Mouse (Mus musculus) hindbrain, embryonic 16.5 days (tissue): ENCODE measurements around the gene Nsg1. TPM values are rescaled to one million over a fixed set of nuclear protein-coding genes. Genes with fewer than 3 reads are reported as not detected.
A peak's percentile ranks its signal among the peaks of the same experiment; 100 is the strongest.

Source experiments
- ATAC-seq: fragments of 200-750 bp; cut with Nextera tagmentation; 2 replicates; pipeline ENCODE4 v1.8.0; 2017; ENCODE audit warnings: moderate TSS enrichment, moderate library complexity
- H3K27ac ChIP-seq: fragments of 300-500 bp; sonication (generic); 2 replicates; pipeline ENCODE4 v1.5.1; 2014; ENCODE audit warnings: low read depth, mild to moderate bottlenecking, control low read depth, low read length, moderate library complexity
- H3K27me3 ChIP-seq: fragments of 300-500 bp; sonication (generic); replicated peaks from 2 replicates; pipeline ENCODE4 v1.6.1; 2014; ENCODE audit warnings: low read length; ENCODE audit not compliant: control insufficient read depth, insufficient read depth
- H3K36me3 ChIP-seq: fragments of 300-500 bp; sonication (generic); 2 replicates; pipeline ENCODE4 v1.6.1; 2014; ENCODE audit warnings: mild to moderate bottlenecking, low read length, moderate library complexity, mixed read lengths; ENCODE audit not compliant: control insufficient read depth, insufficient read depth
- H3K4me1 ChIP-seq: fragments of 300-500 bp; sonication (generic); 2 replicates; pipeline ENCODE4 v1.6.1; 2014; ENCODE audit warnings: low read depth, low read length; ENCODE audit not compliant: control insufficient read depth, insufficient read depth
- H3K4me2 ChIP-seq: fragments of 300-500 bp; sonication (generic); 2 replicates; pipeline ENCODE4 v1.6.1; 2014; ENCODE audit warnings: mild to moderate bottlenecking, low read length, control low read depth, moderate library complexity
- H3K4me3 ChIP-seq: fragments of 300-500 bp; sonication (generic); 2 replicates; pipeline ENCODE4 v1.5.1; 2014; ENCODE audit warnings: mild to moderate bottlenecking, low read length, control low read depth, moderate library complexity
- H3K9ac ChIP-seq: fragments of 300-500 bp; sonication (generic); 2 replicates; pipeline ENCODE4 v1.6.1; 2014; ENCODE audit warnings: low read depth, mild to moderate bottlenecking, control low read depth, low read length, moderate library complexity
- H3K9me3 ChIP-seq: fragments of 300-500 bp; sonication (generic); 2 replicates; pipeline ENCODE4 v1.6.1; 2014; ENCODE audit warnings: mild to moderate bottlenecking, low read length, moderate library complexity; ENCODE audit not compliant: control insufficient read depth
- WGBS: fragments of 180-500 bp; shearing (Covaris S2); extraction: QIAGEN DNeasy Blood & Tissue Kit; methylation state at CpG from one replicate; pipeline ENCODE4 v1.1.7; 2014; 5-methylcytosine and 5-hydroxymethylcytosine counted together
- polyA plus RNA-seq: library from polyadenylated mRNA; unstranded; fragments of >200 nt; fragmentation: Nextera tagmentation; extraction: Ambion mirVana; gene quantifications from 2 replicates; pipeline ENCODE4 v1.2.1, GENCODE M21; 2015

Gene Nsg1
- polyA plus RNA-seq, 1 experiment from 2014 or later: 1,654 TPM

DNA sequence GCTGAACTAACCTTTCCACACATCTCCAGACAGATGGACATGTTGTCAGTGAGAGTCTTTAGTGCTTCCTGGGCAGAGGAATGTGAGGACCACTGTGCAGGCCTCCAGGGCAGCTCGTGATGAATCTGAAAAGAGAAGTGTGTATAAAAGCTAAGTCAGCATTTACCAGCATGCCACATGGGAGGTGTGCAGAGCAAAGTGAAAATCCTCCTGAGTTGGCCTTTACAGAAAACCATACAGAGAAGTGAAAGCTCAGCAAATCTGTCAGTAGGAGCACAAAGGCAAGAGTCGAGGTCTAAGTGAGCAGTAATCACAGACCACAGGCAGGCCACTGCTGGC is 67.8 kb downstream of the Nsg1 start:
- H3K4me3 ChIP-seq: no peak overlapping the region
- H3K4me2 ChIP-seq: no peak overlapping the region
- no peaks in the 10 kb centered on the region for H3K36me3 ChIP-seq
- no peaks in the 10 kb centered on the region; the same call in 1 of the 2 replicates for H3K4me1 ChIP-seq
- H3K27ac ChIP-seq: no peak overlapping the region
- ATAC-seq: peak; percentile 24; the same call in 1 of the 2 replicates
- 57% methylated on average over 2 of the region's 2 CpGs for WGBS
- H3K9ac ChIP-seq: no peak overlapping the region
- no peaks in the 10 kb centered on the region for H3K27me3 ChIP-seq
- H3K9me3 ChIP-seq: no peaks in the 10 kb centered on the region

DNA sequence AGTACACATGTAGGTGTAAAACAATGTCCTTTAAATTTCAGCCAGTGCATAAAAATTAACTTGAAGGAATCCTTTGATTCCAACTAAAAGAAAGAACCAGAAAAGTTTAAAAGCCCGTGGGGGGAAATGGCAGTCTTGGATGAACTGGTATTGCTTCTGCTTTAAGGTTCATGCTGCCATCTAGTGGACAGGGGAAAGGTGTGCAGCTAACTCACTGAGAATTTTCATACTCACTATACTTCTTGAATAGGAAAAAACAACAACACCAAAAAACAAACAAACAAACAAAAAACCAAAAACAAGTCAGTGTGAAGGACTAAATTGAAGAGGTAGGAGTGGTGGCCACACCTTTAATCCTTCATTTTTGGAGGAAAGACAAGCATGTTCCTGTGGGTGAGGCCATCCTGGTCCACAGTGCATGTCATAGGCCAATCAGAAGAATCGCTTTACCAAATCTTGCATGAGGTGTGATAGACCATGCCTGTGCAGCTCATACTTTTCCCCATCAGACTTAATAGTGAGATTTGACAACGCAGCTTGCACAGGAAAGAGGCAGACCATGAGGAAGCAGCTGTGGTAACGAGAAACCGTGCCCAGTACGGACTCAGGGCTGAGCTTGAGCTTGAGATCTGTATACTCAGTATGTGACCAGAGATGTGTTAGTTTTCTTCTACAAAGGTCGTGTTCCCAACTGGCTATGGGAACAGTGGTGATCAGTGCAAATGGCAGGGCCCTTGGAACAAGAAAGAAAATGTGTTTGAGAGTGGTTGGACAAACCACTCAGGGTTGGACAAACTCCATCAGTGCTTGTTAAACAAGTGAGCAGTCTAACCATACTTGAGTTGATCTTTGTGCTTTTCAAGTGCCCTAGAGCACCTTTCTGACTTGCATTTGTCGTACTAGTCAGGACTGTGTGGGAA is 68.4 kb downstream of the Nsg1 start:
- peak; percentile 60; the same call in 1 of the 2 replicates for ATAC-seq
- H3K36me3 ChIP-seq: no peaks in the 10 kb centered on the region
- 76% methylated on average over 8 of the region's 8 CpGs for WGBS

DNA sequence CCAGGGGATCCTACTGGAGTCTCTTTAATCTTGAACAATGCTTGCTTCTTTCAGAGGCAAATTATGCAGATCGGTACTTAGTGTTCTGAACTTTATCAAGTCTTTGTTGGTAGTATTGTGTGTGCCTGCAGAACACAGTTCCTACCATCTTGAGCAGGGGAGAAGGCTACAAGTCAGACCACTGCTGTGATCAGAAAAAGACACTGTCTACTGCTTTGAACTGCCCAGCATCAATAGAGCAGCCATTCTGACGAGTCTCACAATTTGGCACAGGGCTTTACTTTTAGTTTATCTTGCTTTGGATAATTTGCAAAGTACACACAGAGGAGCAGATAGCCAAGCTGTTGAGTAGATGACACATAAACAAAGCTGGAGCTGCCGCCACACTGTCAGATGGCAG is 69.1 kb downstream of the Nsg1 start:
- Histone ChIP-seq H3K27ac (no peak overlapping the region), H3K4me2 (no peak overlapping the region), H3K4me3 (no peak overlapping the region), H3K9ac (no peak overlapping the region), H3K36me3 (no peaks in the 10 kb centered on the region), H3K4me1 (no peaks in the 10 kb centered on the region; the same call in 1 of the 2 replicates), H3K27me3 (no peaks in the 10 kb centered on the region), H3K9me3 (no peaks in the 10 kb centered on the region)
- 35% methylated on average over 3 of the region's 3 CpGs for WGBS
- ATAC-seq: no peak

More for the DNA sequence above, 68.4 kb downstream of the Nsg1 start:
- Histone ChIP-seq H3K4me3 (no peak overlapping the region), H3K9me3 (no peaks in the 10 kb centered on the region), H3K27me3 (no peaks in the 10 kb centered on the region), H3K9ac (no peak overlapping the region), H3K4me1 (no peaks in the 10 kb centered on the region; the same call in 1 of the 2 replicates), H3K4me2 (no peak overlapping the region), H3K27ac (no peak overlapping the region)

DNA sequence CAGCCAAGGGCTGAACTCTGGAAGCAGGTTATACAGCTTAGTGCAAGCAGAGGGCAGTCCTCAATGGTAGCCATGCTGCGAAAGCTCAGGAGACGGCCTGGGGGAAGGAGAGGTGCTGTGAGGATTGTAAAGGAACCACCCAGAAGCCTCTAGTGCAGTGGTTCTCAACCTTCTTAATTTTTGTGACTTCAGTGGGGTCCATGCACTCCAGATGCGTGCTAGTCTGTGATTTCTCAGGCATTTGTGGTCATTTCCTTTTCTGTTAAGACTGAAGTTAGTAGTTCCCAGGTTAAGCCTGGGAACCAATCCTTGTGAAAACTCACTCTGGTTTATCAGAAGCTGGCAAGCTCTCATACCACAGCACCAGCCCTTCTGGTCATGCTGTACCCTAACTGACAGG is 69.6 kb downstream of the Nsg1 start:
- Histone ChIP-seq H3K4me1 (no peaks in the 10 kb centered on the region; the same call in 1 of the 2 replicates), H3K4me2 (no peak overlapping the region), H3K27me3 (no peaks in the 10 kb centered on the region), H3K4me3 (no peak overlapping the region), H3K36me3 (no peaks in the 10 kb centered on the region), H3K9ac (no peak overlapping the region), H3K27ac (no peak overlapping the region), H3K9me3 (no peaks in the 10 kb centered on the region)
- ATAC-seq: no peak
- WGBS: 72% methylated on average over 3 of the region's 3 CpGs

Other genes starting within 250 kb of the Nsg1 start
- 36.5 and 38.5 TPM in 2 replicates for gene Stx18, start 121.2 kb downstream of the Nsg1 start, polyA plus RNA-seq
- 16.9 and 17.9 TPM in 2 replicates for gene Zbtb49, start 60.5 kb upstream of the Nsg1 start, polyA plus RNA-seq
- 36.7 and 37.9 TPM in 2 replicates for gene Lyar, start 60.6 kb upstream of the Nsg1 start, polyA plus RNA-seq
- gene Tmem128, start 100.3 kb upstream of the Nsg1 start, polyA plus RNA-seq: 89.3 and 91.4 TPM in 2 replicates
- 0.07 TPM in 1 of 2 replicates, not detected in the other for gene Otop1, start 116.1 kb upstream of the Nsg1 start, polyA plus RNA-seq
- gene Drd5, start 159.5 kb upstream of the Nsg1 start, polyA plus RNA-seq: 1.1 TPM in 2 replicates